Mouse (Mus musculus) bone marrow, adult 2 months (tissue): Measurements from ENCODE around the gene Tmem167.

ENCODE experiments used
- CTCF ChIP-seq: fragments of 200-500 bp; IDR thresholded peaks from 2 replicates; pipeline ENCODE4 v1.5.1; 2011; ENCODE audit warnings: low read length, control low read depth; ENCODE audit not compliant: control insufficient read depth, insufficient read depth
- POLR2A ChIP-seq: fragments of 200-500 bp; IDR thresholded peaks from 2 replicates; pipeline ENCODE4 v1.6.1; 2011; ENCODE audit warnings: low read depth, mild to moderate bottlenecking, control low read depth, low read length, borderline replicate concordance; ENCODE audit not compliant: control insufficient read depth

GRCm38 (mm10) chr13:90052408-90052807 lies 36.5 kb upstream of the Tmem167 start:
- TF ChIP-seq POLR2A (no peak), CTCF (no peak)
